Mouse (Mus musculus) lung, adult 2 months (tissue): ENCODE measurements around the gene Dock4.

Source experiments
- CTCF ChIP-seq: fragments of 200-500 bp; IDR thresholded peaks from 2 replicates; pipeline ENCODE4 v1.5.1; 2011; ENCODE audit warnings: mild to moderate bottlenecking, low read length, control low read depth; ENCODE audit not compliant: insufficient read depth
- POLR2A ChIP-seq: fragments of 200-500 bp; IDR thresholded peaks from 2 replicates; pipeline ENCODE4 v1.6.1; 2011; ENCODE audit warnings: low read depth, mild to moderate bottlenecking, control low read depth, low read length, borderline replicate concordance; ENCODE audit errors: extremely low read depth

- TF ChIP-seq CTCF: no peak
- no peak for TF ChIP-seq POLR2A
Measured at GRCm38 (mm10) chr12:40553929-40554328, 108.2 kb downstream of the Dock4 start.
